In the genomic region with DNA sequence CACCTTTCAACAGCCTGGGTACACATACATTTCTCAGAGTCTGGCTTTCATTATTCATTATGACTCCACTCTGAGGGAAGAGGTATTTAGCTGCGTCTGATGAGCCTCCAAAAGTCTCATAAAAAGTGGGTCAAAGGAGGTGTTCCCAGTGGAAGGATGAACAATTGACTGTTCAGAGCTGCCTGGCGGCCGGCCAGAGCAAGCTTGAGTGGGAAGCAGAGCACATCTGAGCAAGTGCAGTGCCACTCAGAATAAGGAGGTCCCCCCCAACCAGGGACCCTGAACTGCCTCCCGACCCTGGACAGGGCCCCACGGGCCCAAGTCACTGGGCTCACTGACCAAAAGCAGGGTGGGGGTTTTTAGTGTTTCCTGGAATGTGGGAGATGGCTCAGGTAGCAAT, we compare ENCODE assay signal across 9 mouse cellular contexts.
DNase-seq lines count a peak whose midpoint lies in the region; ATAC-seq lines count a peak whose summit lies in the region.
"Had no signal": no experiment of that assay in that cellular context is flagged by ENCODE, and none has a peak within 500 bp of the region (broad histone marks: within the 10 kb centered on the region; RNA-seq: fewer than 3 reads in every experiment).

No protein-coding gene starts in this region.

- H3K4me3 ChIP-seq in lung, embryonic 15.5 days: no peak overlapping the region
- H3K4me3 ChIP-seq: forebrain, embryonic 12.5 days had no signal

- H3K27me3 ChIP-seq in lung, embryonic 15.5 days: no peaks in the 10 kb centered on the region
- H3K27me3 ChIP-seq: forebrain, embryonic 12.5 days had no signal

- H3K9ac ChIP-seq in lung, embryonic 15.5 days: no peak overlapping the region
- H3K9ac ChIP-seq: forebrain, embryonic 12.5 days had no signal

- H3K4me1 ChIP-seq in lung, embryonic 15.5 days: peaks cover 17% of the 10 kb centered on the region; the same call in 1 of the 2 replicates

- H3K36me3 ChIP-seq in lung, embryonic 15.5 days: no peaks in the 10 kb centered on the region
- H3K36me3 ChIP-seq: forebrain, embryonic 12.5 days had no signal

- H3K4me2 ChIP-seq in lung, embryonic 15.5 days: no peak overlapping the region
- H3K4me2 ChIP-seq: forebrain, embryonic 12.5 days had no signal

- H3K9me3 ChIP-seq in lung, embryonic 15.5 days: no peaks in the 10 kb centered on the region
- H3K9me3 ChIP-seq: forebrain, embryonic 12.5 days had no signal

- H3K27ac ChIP-seq in lung, embryonic 15.5 days: 0 out of 2 replicates have a peak overlapping the region, but pooled peaks have one; percentile 26
- H3K27ac ChIP-seq: forebrain, embryonic 12.5 days had no signal

- peak; percentile 15 for DNase-seq in adrenal gland, postnatal 25 days
- DNase-seq in adrenal gland, adult 8-10 months: no peak
- no peak for DNase-seq in lung, postnatal 4 days
- DNase-seq in layer of hippocampus, adult 9-11 months: peak; percentile 24
- peak; percentile 68 for DNase-seq in right cerebral cortex, adult 18-20 months
- no peak for DNase-seq in gastrocnemius, adult 8-10 months (ENCODE audit: low spot score in 2 of 2)
- DNase-seq in urinary bladder, adult 2 months (ENCODE audit: low spot score): no peak

- ATAC-seq in lung, embryonic 15.5 days (ENCODE audit: borderline replicate concordance, extremely low read depth, low FRiP score, low TSS enrichment): no peak

- 25% methylated on average over 5 of the region's 5 CpGs for WGBS in lung, embryonic 15.5 days

Comparison
In these comparisons a context has a peak if more than half of its experiments do, and no peak if none do; other contexts are left out.
1. DNase-seq: peak in adrenal gland, postnatal 25 days (single experiment), layer of hippocampus, adult 9-11 months (single experiment) and right cerebral cortex, adult 18-20 months (single experiment); none in adrenal gland, adult 8-10 months (single experiment), lung, postnatal 4 days (0 of 2), gastrocnemius, adult 8-10 months (0 of 2) and urinary bladder, adult 2 months (single experiment).